Mouse (Mus musculus): Measurements from ENCODE around the gene Hecw1.

Hecw1 gene

DNA sequence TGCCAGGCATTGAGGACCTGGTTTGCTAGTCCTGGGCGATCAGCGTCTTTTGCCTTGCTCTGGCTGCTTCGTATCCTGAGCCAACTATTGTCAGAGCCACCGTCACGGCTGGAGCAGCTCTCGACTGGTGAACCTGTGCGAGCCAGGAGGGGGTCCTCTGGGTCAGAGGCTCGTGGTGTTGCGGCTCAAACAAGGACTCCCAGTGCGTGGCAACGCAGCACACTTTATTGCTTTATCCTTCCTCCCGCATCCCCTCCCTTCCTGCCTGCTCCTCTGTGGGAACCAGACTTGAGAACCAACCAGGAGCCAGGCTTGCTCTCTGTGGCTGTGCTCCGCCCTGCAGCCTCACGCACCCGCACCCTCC lies at the start of gene Hecw1:
Gene Hecw1 (minus strand): TSS at position 323 of the 364 bp plus-strand sequence.
- peak; percentile 67 to 72 for DNase-seq

DNA sequence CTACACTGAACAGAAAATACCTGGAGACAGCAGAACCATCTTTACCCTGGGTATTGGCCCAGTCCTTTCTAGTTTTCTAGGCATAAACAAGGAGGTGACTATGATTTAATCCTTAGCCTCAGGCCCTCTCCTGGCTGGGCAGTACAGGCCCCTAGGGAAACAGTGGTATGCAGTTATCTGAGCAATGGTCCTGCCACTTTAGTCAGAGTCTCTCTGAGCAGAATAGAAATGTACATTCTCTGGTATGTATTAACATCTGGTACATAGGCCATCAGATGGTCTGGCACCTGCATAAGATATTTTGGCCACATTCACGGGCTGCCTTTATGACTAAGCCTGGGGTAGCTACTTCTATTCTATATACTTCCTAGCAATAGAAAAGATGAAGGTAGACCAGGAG lies 38.3 kb upstream of the Hecw1 start:
- no peak for DNase-seq

DNA sequence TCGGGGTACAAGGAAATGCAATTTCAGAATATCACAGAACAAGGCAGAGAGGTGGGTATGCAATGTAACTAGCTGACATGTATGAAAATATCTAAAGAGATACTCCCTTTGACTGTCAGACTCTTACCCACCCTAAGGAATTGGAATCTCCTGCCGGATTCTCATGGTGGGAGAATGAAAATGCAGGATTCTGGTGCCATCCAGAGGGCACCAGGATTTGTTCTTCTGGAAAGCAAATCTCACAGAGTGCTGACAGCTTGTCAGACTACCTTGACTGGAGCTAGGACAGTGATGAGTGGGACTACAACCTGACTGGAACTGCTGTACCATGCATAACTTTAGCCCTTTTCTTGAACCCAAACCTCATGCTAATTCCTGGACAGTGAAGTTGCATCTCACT lies 29.6 kb upstream of the Hecw1 start:
- no peak for DNase-seq

DNA sequence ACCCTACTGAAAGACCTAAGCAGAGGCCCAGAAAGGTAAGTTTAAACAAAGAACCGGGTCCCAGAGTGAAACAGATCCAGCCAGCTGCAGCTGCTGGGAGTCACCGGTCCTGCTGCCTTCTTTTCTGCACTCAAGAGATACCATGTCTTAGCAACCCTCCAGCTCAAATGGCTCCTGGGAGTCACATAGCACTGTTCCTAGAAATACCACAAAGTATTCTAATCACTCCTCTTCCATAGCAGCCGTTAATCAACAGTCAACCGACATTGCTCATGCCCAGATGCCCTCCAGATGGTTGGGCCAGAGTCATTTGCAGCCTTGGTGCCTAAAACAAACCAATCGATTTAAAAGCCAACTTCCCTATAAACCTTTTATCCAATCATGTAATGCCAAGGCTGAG lies 19.8 kb upstream of the Hecw1 start:
- DNase-seq: no peak

DNA sequence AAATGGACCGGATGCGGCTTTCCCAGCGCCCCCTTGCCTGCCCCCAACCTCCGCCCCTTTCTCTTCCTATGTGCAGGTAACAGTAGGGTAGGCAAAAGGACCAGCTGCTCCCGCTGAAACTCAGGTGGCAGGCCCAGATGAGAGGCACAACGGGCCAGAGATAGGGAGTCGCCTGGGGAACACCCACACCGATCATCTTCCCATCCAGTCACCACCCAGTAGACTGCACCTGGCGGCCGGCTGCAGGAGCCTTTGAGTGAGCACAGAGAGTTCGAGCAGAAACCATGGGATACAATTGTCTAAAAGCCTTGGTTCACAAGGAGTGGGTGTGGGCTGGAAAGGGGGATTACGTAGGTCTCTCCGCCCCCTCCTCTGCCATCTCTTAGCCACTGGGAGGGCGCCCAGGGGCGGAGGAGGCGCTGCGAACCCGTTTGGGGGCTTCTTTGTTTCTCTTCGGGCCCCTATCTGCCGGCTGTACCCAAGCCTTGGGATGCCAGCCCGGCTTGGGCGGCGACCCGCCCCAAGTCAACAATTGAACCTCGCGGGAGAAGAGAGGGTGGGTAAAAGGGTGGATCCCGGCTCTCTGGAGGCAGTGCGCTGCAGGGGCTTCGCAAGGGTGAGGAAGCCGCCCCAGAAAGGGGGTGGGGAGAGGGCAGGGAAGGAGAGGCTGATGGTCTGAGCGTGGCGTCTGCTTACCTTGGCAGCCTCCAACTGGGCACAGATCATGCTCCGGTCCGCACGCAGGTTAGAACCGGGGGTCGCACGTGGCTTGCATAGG lies 711 bp downstream of the Hecw1 start:
- peak; percentile 57 to 63 for DNase-seq

DNA sequence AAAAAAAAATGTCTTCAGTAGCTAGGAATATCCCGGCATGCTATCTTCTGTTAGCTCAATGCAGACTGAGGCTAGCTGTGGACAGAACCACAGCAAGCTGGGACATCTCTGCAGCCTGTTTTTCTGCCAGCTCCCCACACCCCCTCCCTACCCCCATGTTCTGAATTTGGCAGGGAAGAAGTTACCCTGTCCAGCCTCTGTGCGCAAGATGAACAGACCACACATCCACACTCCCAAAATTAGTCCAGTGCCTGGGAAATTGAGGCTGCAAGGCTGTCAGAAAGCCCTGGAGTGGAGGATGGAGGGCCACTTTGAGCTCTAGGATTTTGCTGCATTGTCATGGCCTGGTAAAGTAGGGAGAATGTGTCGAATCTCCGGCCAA lies 1.3 kb downstream of the Hecw1 start:
- DNase-seq: peak in 1 of 2 experiments; percentile 53

DNA sequence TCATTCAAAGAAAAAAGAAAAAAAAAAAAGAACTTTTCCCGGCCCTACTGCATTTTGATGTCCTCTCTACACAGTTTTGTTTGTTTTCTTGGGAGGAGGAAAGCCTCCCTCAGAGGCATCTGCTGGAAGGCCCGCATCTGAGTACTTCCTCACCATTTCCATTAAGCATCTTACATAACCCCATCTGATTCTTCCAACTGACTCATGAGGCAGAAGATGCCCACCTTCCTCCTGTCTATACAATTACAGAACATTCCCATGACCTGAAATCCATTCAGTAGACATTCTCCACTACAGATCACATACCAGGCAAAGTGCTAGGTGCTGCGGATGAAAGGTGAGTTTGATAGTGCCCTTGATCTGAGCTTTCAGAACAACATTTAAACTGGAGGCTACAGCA lies 3.4 kb downstream of the Hecw1 start:
- DNase-seq: no peak

DNA sequence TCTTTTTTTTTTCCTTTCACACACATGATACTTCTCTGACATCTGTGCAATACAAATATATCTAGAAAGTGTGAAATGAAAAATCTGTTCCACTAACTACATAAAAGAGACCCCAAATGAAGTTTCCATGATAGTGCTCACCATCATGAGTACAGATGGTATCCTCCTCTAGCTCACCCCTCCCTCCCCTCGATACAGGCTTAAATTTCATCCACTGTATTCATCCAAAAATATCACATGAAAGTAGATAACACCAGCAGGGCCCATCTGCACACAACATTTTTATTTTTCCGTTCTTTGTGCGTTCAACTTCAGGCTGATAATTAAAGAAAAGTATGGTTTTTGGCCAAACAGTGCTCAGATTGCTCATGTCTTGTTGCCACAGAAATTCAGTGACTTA lies 5.5 kb downstream of the Hecw1 start:
- DNase-seq: no peak

DNA sequence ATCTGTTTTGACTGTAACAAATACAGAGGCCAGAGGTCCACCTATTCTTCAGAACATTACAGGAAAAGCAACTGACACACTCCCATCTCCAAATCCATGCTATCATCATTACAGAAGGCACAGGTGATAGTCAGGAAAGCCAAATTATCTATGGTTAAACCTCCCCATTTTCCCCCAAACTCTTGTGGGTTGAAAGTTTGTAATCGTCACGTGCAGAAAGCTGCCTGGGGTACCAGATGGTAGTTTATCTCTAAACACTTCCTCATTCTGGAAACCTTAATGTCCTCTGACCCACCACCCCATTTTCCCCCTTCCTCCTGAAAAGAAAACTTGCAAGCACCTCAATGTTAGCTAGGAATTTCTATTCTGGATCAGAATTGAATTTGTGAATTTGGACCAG lies 7.9 kb downstream of the Hecw1 start:
- DNase-seq: no peak

DNA sequence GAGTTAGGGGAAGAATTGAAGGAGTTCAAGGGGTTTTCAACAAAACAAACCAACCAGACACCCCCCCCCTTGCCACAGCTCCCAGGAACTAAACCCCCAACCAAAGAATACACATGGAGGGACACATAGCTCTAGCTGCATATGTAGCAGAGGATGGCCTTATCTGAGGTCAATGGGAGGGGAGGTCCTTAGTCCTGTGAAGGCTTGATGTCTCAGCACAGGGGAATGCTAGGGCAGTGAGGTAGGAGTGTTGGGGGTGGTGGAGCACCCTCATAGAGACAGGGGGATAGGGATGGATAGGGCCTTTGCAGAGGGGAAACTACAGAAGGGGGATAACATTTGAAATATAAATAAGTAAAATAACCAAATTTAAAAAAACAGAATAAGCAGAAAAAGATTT lies 9.1 kb downstream of the Hecw1 start:
- DNase-seq: no peak

DNA sequence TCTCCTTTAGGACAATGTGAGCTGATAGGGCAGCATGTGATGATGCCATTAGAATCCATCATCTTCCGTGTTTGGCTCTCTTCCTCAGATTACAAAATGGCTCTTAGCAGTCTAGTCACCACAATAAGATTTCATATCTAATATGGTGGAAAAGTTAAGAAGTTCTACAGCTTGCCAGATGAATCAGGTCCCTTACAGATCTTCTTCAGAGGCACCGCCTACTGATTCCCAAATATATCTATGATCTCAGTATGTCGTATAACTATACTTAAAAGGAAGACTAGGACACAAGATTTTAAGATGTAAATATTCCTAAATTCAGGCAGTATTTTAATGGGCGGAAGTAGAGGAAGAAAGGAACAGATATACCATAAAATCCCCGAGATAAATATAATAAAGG lies 16.3 kb downstream of the Hecw1 start:
- no peak for DNase-seq

DNA sequence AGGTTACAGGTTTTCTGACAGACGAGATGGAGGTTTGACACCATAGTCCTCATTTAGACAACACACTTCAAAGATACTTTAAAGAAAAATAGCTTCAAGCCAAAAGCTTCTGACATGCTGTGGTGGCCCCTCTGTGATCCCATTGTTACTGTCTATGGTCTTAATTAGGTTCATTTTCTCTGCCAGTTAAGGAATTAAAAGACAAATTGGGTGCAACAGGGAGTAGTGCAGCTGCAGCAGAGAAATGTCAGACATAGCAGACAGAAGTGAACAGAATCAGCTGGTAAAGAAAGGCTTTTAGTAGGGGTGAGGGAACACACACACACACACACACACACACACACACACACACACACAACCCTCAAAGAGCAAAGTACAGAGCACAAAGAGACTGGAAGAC lies 22.8 kb downstream of the Hecw1 start:
- DNase-seq: no peak

DNA sequence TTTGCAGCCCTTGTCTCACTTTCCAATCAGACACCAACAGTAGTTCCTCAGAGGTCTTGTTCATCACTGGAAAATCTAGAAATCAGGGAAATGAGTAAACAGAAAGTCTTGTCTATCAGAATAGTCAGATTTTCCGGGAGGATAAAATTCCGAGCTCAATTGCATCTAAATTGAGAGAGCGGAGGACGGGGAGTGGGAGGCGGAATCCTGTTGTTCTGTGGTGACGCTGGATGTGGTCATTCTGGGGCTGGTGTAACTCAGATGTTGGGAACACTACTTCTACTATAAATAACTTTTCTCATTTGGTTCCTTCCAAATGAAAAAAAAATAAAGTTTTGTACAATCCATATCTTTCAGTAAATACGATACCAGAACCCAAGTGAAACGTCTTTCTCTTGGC lies 24.2 kb downstream of the Hecw1 start:
- DNase-seq: no peak

DNA sequence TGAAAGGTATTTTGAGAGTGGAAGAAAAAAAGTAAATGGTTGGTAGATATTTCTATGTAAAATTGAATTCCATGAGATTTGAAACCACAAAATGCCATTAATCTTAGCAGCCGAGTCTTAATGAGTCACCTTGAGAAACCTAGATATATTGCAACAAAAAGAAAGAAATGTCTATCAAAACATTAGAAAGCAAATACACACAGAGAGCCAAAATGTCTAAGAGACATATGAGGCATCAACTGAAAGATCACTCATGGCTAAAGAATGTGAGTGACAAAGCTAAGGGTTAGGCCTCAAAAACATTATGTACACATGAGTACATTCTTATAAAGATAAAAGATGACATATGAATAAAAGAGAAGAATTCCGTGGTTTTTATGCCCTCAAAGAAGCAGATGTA lies 26.1 kb downstream of the Hecw1 start:
- no peak for DNase-seq

DNA sequence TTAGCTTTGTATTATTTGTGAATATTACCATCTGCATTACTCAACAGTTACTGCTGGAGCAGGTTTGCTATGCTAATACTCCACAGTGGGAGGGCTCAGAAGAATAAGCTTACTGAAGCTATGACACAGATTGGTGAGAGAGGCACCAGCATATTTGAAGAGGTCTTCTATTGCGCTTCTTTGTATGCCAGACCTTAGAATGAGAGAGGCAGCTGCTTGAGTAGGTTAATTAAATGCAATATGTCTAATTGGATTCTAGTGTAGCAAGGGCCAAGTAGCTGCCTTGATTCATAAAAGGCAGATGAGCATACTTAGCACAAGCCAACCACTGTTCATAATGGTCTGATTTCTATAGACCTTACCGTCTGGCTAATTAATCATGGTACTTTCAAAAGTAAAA lies 35.2 kb downstream of the Hecw1 start:
- DNase-seq: no peak

DNA sequence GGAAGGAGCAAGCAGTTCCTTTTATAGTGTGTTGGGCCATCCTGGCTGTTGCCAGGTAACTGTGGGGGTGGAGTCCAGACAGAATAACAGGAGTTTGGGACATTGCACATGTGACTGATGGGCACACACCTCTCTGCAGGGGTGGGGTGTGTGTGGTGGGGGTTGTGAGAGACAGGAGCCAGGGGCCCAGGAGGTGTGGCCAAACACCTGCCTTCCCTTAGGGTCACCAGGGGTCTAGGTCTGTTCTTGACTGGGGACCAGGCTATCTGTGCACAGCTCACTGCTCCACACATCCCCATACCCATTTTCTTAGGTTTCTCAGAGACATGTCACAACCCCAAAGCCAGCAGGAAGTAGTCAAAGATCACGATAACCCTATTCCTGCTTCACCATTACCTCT lies 51.9 kb downstream of the Hecw1 start:
- no peak for DNase-seq

DNA sequence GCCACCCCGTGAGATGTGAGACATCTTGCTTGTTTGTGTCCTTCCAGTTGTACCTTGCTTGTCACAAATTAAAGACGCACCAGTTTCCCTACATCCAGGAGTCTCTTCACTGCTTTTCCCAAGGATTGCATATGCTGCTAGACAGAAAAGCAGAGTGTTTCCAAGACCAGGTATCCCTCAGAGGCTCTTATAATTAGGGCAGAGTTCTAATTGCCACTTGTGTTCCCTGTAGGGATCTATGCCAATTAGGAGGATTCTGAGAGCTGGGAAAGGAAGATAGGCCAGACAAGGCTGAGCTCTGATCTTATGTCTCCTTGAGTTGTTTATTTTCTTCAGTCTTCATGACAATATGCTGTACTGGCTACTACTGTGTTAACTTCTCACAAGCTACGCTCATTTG lies 55.5 kb downstream of the Hecw1 start:
- no peak for DNase-seq

DNA sequence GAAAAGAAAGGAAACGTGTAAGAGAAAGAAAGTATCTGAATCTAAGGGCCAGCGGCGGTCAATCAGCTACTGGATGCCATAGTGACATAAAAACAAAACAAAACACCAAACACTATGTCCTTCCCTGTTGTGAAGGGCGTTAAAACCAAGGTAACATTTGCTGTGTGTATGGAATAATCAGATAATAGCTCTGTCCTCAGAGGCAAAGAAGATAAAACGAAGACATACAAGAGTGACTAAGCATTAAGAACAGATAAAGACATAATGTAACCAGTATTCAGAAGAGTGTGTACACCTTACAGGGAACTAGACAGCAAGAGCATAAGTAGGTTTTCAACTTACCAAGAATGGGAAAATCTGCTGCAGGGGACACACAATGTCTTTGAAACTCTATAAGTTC lies 62.0 kb downstream of the Hecw1 start:
- no peak for DNase-seq

DNA sequence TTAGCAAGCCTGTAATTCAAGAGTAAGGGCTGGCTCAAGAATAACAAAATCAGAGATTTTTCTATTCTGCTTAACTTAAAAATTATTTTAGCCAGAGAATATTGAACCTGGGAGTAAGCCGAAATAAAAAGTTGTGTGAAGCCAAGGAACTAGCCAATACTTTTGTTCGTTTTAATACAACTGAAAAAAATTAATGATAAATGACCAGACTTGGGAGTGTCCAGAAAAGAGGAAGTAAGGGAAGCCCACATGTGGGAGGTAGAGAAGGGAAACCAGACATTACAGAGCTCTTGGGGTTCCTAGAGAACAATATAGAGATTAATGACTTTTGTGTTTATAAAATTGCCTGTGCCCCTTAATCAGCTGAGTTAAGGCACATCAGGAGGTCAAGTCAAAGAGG lies 66.0 kb downstream of the Hecw1 start:
- no peak for DNase-seq

DNA sequence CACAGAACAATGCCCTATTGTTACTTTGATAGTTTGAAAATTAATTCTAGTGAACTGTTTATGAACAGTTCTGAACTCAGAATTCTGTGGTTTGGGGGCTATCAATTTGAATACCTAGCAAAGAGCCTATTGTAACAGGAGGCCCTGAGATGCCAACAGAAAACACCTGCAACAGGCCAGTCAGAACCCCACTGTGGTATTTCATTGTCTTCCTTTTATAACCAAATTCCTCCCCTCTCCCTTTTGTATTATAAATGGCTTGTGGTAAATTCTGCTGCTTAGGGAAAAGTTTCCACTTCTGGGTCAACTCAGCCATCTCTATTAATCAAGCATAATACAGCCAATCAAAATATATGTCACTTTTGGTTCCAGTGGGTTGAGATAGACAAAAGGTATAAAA lies 83.5 kb downstream of the Hecw1 start:
- DNase-seq: no peak

DNA sequence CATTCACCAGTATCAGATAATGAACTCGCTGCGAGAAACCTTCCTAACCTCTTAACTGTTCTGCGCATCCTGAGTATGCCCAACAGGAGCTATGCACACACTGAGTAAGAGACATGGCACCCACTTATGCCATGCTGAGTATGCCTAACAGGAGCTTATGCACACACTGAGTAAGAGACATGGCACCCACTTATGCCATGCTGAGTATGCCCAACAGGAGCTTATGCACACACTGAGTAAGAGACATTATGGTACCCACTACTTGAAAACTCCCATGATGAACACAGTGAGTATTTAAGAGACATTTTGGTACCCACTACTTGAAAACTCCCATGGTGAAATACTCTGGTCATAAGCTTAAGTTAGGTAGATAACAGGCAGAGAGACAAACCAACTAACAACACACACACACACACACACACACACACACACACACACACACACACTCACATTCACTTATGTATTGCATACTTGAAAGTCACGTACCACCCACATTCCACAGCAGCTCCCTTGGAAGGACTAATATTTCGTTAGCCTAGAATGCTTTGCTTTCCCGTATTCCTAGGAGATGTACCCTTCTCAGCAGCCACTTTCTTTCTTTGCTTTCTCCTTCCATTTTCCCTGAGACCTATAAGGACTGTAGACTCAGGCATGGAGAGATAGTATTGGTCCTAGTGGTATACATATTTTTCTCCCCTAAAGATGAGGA lies 94.0 kb downstream of the Hecw1 start:
- no peak for DNase-seq

DNA sequence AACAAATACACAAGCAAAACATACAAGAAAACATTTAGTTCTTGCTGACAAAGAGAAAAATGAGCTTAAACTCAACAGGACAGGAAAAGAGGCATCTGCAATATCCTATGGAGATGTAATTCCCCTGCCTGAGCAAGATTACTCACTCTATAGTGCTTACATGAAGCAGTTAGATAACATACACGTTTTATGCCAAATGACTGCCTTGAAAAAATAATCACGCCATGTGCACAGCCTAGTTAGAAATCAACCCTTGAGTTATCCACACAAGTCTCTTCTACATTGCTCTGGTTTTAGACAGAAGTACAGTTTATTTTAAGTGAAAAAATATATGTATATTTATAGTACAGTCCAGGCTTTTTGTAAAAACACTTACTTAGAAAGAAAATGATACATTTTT lies 98.2 kb downstream of the Hecw1 start:
- DNase-seq: no peak

DNA sequence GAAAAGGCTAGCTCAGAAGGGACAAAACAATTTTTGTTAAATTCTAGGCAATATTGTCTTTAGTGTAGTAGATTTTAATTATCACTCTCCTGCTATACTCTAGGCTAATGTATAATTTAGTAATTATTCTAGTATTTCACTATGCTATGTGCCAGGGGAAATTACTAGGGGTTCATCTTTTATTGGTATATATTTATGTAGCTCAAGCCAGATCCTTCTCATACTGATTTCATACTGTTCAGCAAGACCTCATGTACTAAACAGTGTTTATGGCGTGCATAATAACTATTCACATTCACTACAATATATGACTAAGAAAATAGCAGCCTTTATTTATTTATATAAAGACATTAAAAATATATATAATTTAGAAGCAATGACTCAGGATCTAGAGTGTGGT lies 109.6 kb downstream of the Hecw1 start:
- DNase-seq: no peak

DNA sequence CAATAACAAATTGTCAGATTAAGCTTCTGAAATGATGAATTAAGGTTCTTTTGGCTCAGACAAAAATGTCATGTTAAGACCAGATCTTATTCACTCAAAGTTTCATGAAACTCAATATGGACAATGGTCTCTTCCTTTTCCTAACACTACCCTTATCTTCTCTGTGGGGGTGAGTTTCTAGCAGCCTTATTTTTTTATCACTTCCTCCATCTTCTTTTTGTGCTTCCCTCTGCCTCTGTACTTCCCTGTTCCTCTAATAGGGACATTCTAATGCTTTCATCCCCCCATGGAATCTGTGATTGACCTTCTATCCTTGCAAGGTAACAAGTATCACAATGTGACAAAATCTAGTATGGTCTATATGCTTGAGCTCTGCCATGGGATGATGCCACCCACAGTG lies 148.6 kb downstream of the Hecw1 start:
- DNase-seq: no peak

DNA sequence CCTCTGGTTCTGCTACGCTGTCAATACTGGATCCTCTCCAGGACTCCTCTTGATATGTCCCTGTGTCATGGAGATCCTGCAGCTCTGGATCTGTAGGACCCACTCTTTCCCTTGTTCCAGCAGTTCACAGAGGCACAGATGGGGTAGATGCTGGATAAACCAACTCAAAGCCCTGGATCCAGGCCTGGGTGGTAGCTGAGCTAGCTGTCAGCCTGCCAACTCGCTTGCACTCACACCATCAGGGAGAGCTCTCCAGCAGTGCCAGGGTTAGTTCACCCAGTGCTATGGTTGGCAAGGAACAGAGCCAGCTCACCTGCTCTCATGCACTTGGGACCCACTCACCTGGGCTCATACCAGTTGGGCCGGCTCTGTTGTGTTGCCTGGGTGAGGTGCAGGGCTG lies 157.5 kb downstream of the Hecw1 start:
- peak; percentile 21 to 43 for DNase-seq
